Mouse (Mus musculus) E14TG2a.4 (cell line): Measurements from ENCODE around the gene Nav1.
A peak's percentile ranks its signal among the peaks of the same experiment; 100 is the strongest.

Experiments used
- H3K27me3 ChIP-seq: 2 replicates; pipeline ENCODE4 v1.6.1; 2014; ENCODE audit warnings: low read length, control low read depth; ENCODE audit not compliant: insufficient read depth
- H3K36me3 ChIP-seq: 2 replicates; pipeline ENCODE4 v1.6.1; 2014; ENCODE audit warnings: low read length, control low read depth; ENCODE audit not compliant: insufficient read depth
- H3K4me1 ChIP-seq: replicated peaks from 2 replicates; pipeline ENCODE4 v1.6.1; 2014; ENCODE audit warnings: low read depth, low read length, control low read depth
- H3K4me3 ChIP-seq: replicated peaks from 2 replicates; pipeline ENCODE4 v1.5.1; 2014; ENCODE audit warnings: mild to moderate bottlenecking, low read length
- H3K9me3 ChIP-seq: 2 replicates; pipeline ENCODE4 v1.6.1; 2014; ENCODE audit warnings: low read length, control low read depth
- CTCF ChIP-seq: conservative IDR thresholded peaks from 2 replicates; pipeline ENCODE4 v1.5.1; 2014; ENCODE audit warnings: low read length
- NANOG ChIP-seq: IDR thresholded peaks from 2 replicates; pipeline ENCODE4 v1.6.1; 2014; ENCODE audit warnings: borderline replicate concordance, low read length, mixed read lengths
- POU5F1 ChIP-seq: IDR thresholded peaks from 2 replicates; pipeline ENCODE4 v1.6.1; 2014; ENCODE audit warnings: low read length, borderline replicate concordance

Gene Nav1

DNA sequence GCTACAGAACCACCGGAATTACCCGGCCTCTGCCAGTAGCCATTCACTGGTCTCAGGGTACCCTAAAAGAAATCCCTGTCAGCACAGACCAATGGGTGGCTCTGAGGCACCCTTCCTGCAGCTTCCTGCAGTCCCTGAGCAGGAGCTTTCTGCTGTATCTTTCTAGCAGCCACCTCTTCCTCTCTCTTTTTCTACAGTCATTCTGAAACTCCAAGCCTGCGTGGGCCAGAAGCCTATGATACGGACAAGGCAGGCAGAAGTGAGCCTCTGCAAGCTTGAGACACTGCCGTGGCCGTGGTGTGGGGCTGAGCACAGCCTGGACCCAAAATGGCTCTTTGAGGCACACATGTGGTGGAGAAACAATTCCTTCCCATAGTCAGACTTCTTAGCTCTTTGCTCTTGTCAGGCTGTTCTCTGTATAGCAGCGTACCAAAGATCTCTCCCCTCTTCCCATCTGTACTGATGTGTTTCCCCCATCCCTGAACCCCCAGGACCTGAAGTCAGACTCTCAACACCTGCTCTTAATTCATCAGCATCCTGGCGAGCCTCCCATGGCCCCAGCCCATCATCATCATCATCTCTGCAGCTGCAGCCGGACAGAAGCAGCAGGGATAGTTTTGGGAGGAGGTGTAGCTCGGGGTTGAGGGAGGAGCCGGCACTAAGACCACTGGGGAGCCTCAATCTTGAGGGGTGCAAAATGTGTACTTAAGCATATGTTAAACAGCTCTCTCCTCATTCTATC, 28.4 kb upstream of the Nav1 start:
- Histone ChIP-seq H3K4me3 (no peak overlapping the region), H3K4me1 (peaks cover 96% of the 10 kb centered on the region), H3K36me3 (0 out of 2 replicates have a peak, but pooled peaks cover 3% of the 10 kb centered on the region), H3K27me3 (no peaks in the 10 kb centered on the region), H3K9me3 (no peaks in the 10 kb centered on the region)
- TF ChIP-seq POU5F1 (no peak), NANOG (no peak), CTCF (no peak)

DNA sequence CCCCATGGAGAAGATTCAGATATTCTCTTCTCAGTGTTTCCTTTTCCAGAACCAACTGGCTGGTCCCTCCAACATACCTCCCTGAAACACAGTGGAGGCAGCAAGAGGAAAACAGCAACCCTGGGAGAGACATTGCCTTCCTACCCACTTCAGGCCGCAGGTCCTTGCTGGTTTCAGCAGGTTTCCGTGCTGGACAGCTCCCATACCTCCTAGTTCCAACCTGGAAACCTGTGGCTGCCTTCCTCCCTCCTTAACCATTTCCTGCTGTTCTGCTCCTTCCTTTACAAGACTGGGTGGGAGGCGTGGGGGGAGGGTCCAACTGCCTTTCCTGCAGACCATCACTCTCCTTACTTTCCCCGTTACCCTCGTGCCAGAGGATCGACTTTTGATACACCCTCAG, 27.7 kb upstream of the Nav1 start:
- Histone ChIP-seq H3K9me3 (no peaks in the 10 kb centered on the region), H3K4me3 (no peak overlapping the region), H3K4me1 (peaks cover 96% of the 10 kb centered on the region), H3K27me3 (no peaks in the 10 kb centered on the region), H3K36me3 (0 out of 2 replicates have a peak, but pooled peaks cover 3% of the 10 kb centered on the region)
- TF ChIP-seq CTCF (no peak), POU5F1 (no peak), NANOG (no peak)

DNA sequence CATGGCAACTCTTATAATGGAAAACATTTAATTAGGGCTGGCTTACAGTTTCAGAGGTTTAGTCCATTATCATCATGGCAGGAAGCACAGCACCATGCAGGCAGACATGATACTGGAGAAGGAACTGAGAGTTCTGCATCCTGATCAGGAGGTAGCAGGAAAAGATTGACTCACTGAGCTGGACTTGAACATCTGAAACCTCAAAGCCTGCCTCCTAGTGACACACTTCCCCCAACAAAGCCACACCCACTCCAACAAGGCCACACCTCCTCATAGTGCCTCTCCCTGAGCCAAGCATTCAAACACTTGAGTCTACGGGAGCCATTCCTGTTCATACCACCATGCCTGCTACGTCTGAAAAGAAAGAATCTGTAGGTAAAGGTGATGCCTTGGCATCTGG, 26.8 kb upstream of the Nav1 start:
- H3K9me3 ChIP-seq = no peaks in the 10 kb centered on the region
- no peak overlapping the region for H3K4me3 ChIP-seq
- peaks cover 94% of the 10 kb centered on the region for H3K4me1 ChIP-seq
- H3K36me3 ChIP-seq = 0 out of 2 replicates have a peak, but pooled peaks cover 3% of the 10 kb centered on the region
- H3K27me3 ChIP-seq = no peaks in the 10 kb centered on the region
- TF ChIP-seq CTCF = no peak
- TF ChIP-seq NANOG = no peak
- TF ChIP-seq POU5F1 = no peak

DNA sequence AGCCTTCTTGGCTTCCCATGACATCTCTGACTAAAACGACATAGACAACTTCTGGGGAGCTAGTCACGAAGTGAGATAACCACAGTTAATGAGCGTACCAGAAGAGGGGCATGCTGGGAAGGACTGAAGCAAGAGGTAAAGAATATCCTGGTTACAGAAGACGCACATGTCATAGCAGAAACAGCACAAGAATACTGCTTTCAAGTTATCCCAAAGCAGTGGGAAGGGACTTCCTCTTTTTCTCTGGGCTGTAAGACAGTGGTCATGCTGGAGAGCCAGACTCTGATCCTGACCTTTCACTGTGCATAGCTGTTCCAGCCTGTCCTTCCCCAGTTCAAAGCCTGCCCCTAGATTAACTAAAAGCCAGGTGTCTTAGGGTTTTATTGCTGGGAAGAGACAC, 26.4 kb upstream of the Nav1 start:
- Histone ChIP-seq H3K9me3 (no peaks in the 10 kb centered on the region), H3K4me3 (no peak overlapping the region; the same call in 1 of the 2 replicates), H3K4me1 (peaks cover 90% of the 10 kb centered on the region), H3K27me3 (no peaks in the 10 kb centered on the region), H3K36me3 (0 out of 2 replicates have a peak, but pooled peaks cover 3% of the 10 kb centered on the region)
- TF ChIP-seq CTCF = no peak
- no peak for TF ChIP-seq NANOG
- no peak for TF ChIP-seq POU5F1

DNA sequence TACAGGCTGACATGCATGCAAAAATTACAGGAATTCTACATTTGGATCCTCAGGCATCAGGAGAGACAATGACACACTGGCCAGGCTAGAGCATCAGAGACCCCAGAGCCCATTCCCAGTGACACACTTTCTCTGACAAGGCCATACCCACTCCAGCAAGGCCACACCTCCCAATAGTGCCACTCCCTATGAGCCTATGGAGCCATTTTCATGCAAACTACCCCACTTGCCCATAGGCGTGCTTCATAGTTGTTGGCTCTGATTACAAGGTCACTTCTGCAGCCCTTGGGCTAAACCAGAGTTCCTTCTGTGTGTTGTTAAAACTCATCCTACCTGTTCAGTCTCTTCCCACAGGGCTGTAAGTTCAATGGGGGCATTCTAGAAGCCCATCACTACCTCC, 25.1 kb upstream of the Nav1 start:
- no peaks in the 10 kb centered on the region for H3K27me3 ChIP-seq
- peaks cover 77% of the 10 kb centered on the region for H3K4me1 ChIP-seq
- peak overlapping the region; percentile 71 for H3K4me3 ChIP-seq
- no peaks in the 10 kb centered on the region for H3K9me3 ChIP-seq
- H3K36me3 ChIP-seq = 0 out of 2 replicates have a peak, but pooled peaks cover 3% of the 10 kb centered on the region
- TF ChIP-seq NANOG (0 out of 2 replicates have a peak, but pooled peaks have one; percentile 6), POU5F1 (peak; percentile 84; the same call in 1 of the 2 replicates), CTCF (no peak)

DNA sequence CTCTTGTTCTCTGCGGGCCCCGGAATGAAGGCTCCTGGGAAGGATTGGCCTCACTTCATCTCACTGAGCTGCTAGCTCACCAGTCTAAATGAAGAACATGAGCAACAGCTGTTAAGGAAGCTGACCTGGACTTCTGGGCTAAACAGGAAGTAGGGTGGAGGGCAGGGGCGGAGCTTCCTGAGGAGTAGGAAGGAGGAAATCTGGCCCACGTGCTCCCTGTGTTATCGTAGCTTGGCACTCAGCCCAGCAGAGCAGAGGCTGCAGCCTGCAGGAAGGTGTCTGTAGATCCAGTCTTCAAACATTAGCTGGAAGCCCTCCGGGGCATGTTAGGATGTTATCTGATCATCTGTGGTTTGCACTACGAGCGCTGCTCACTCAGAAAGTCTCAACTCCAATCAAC, 24.4 kb upstream of the Nav1 start:
- Histone ChIP-seq H3K36me3 (0 out of 2 replicates have a peak, but pooled peaks cover 3% of the 10 kb centered on the region), H3K9me3 (no peaks in the 10 kb centered on the region), H3K4me1 (peaks cover 70% of the 10 kb centered on the region), H3K4me3 (peak overlapping the region; percentile 71), H3K27me3 (no peaks in the 10 kb centered on the region)
- no peak for TF ChIP-seq POU5F1
- no peak for TF ChIP-seq NANOG
- no peak for TF ChIP-seq CTCF

DNA sequence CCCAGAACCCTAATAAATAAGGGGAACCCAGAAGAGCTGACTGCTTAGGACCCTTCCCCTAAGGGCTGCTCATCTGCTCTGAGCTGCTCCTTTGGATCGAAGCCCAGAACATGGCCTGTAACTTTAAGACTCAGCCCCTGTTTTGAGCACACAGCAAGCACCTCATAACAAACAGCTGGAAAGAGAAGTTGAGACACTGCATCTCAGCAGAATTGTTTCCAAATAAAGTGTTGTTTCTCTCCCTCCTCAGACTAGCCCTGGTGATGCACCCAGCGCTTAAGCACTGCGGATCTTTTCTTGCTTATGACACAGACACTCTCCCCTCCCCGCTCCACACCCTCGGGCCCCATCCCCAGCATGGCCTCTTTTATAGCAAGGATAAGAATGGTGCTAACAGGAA, 22.8 kb upstream of the Nav1 start:
- H3K36me3 ChIP-seq = 0 out of 2 replicates have a peak, but pooled peaks cover 3% of the 10 kb centered on the region
- H3K4me3 ChIP-seq = no peak overlapping the region
- H3K4me1 ChIP-seq = peaks cover 54% of the 10 kb centered on the region
- TF ChIP-seq CTCF (no peak), POU5F1 (no peak), NANOG (no peak)
- H3K9me3 ChIP-seq = no peaks in the 10 kb centered on the region
- no peaks in the 10 kb centered on the region for H3K27me3 ChIP-seq

DNA sequence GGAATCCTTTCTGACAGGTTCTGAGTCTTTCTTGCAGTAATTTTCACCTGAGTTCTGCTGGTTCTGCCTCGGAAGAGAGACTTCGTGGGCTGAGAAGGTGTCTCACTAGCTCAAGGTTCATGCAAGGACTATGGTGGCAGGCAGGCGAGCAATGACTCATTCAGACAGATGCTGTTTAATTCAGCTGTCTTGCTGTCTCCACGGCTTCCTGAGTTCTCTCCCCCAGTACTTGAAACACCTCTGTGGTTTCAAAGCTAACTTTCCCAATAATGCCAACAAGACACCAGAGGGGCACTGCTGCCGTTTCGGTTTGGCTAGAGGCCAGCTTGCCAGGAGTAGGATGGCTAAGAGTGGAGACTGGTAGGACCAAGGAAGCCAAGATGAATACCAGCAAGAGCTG, 19.1 kb upstream of the Nav1 start:
- Histone ChIP-seq H3K27me3 (no peaks in the 10 kb centered on the region), H3K4me1 (peaks cover 25% of the 10 kb centered on the region), H3K4me3 (no peak overlapping the region), H3K9me3 (no peaks in the 10 kb centered on the region), H3K36me3 (no peaks in the 10 kb centered on the region)
- TF ChIP-seq NANOG (no peak), CTCF (no peak), POU5F1 (no peak)
